Mouse (Mus musculus) adrenal gland, postnatal 4 days (tissue): ENCODE results near the gene Mustn1. TPM values are rescaled to one million over a fixed set of nuclear protein-coding genes. Genes with fewer than 3 reads are reported as not detected.

ENCODE experiments used
- total RNA-seq, 2 experiments: library from RNA; stranded (reverse); gene quantifications; 2 replicates each; pipeline ENCODE4 v1.2.3; 2021

Mustn1 gene
- total RNA-seq, 2 experiments from 2014 or later: 3.8 to 12.1 TPM

Other genes starting within 250 kb of the Mustn1 start
- gene Rft1, start 224.8 kb upstream of the Mustn1 start, total RNA-seq: 10 to 100 TPM; 32.8 to 36.3 TPM
- 10 to 100 TPM; 29.2 to 30.2 TPM for gene Sfmbt1, start 164.4 kb upstream of the Mustn1 start, total RNA-seq
- gene Tmem110, start 53.6 kb upstream of the Mustn1 start, total RNA-seq: 10 to 100 TPM; 22.2 to 24.4 TPM
- gene Itih4, start 7.3 kb downstream of the Mustn1 start, total RNA-seq: 100 to 1,000 TPM in 1 of 2 experiments, 1 to 10 TPM in 1; 4.4 to 173 TPM
- 100 to 1,000 TPM in 1 of 2 experiments, 1 to 10 TPM in 1; 4.4 to 139 TPM for gene Itih3, start 44.6 kb downstream of the Mustn1 start, total RNA-seq
- 10 to 100 TPM in 1 of 2 experiments, 1 to 10 TPM in 1; 1.3 to 58.7 TPM for gene Itih1, start 64.1 kb downstream of the Mustn1 start, total RNA-seq
- gene Nek4, start 72.2 kb downstream of the Mustn1 start, total RNA-seq: 10 to 100 TPM; 12.4 to 13.8 TPM
- 10 to 100 TPM; 66.0 to 67.0 TPM for gene Glt8d1, start 122.2 kb downstream of the Mustn1 start, total RNA-seq
- 100 to 1,000 TPM; 232 to 265 TPM for gene Spcs1, start 122.5 kb downstream of the Mustn1 start, total RNA-seq
- gene Pbrm1, start 139.9 kb downstream of the Mustn1 start, total RNA-seq: 10 to 100 TPM; 71.4 to 77.5 TPM
- gene Gnl3, start 140.0 kb downstream of the Mustn1 start, total RNA-seq: 10 to 100 TPM; 85.6 to 98.0 TPM
- 10 to 100 TPM; 62.0 to 76.4 TPM for gene Smim4, start 249.8 kb downstream of the Mustn1 start, total RNA-seq